Mouse (Mus musculus) forebrain, embryonic 12.5 days (tissue): ENCODE data around the gene A630089N07Rik. TPM values are rescaled to one million over a fixed set of nuclear protein-coding genes. Genes with fewer than 3 reads are reported as not detected.
"Not testable (repeated sequence)": the region's sequence is repeated elsewhere in the genome, so short reads cannot be mapped to it uniquely, and the experiment has no call there.

Experiments
- ATAC-seq: fragments of 200-750 bp; cut with Nextera tagmentation; 2 replicates; pipeline ENCODE4 v1.8.0; 2017; ENCODE audit warnings: moderate TSS enrichment; ENCODE audit not compliant: low FRiP score
- H3K27ac ChIP-seq: fragments of 300-500 bp; sonication (generic); 2 replicates; pipeline ENCODE4 v1.5.1; 2016; ENCODE audit warnings: mild to moderate bottlenecking
- H3K27me3 ChIP-seq: fragments of 300-500 bp; sonication (generic); 2 replicates; pipeline ENCODE4 v1.6.1; 2016; ENCODE audit warnings: mild to moderate bottlenecking
- H3K36me3 ChIP-seq: fragments of 300-500 bp; sonication (generic); replicated peaks from 2 replicates; pipeline ENCODE4 v1.6.1; 2016; ENCODE audit warnings: mild to moderate bottlenecking
- H3K4me1 ChIP-seq: fragments of 300-500 bp; sonication (generic); 2 replicates; pipeline ENCODE4 v1.6.1; 2016
- H3K4me2 ChIP-seq: fragments of 300-500 bp; sonication (generic); 2 replicates; pipeline ENCODE4 v1.6.1; 2016; ENCODE audit warnings: mild to moderate bottlenecking, moderate library complexity
- H3K4me3 ChIP-seq: fragments of 300-500 bp; sonication (generic); replicated peaks from 2 replicates; pipeline ENCODE4 v1.5.1; 2016; ENCODE audit warnings: mild to moderate bottlenecking
- H3K9ac ChIP-seq: fragments of 300-500 bp; sonication (generic); 2 replicates; pipeline ENCODE4 v1.6.1; 2016; ENCODE audit warnings: mild to moderate bottlenecking
- H3K9me3 ChIP-seq: fragments of 300-500 bp; sonication (generic); 2 replicates; pipeline ENCODE4 v1.6.1; 2016
- WGBS: fragments of 180-500 bp; shearing (Covaris S2); methylation state at CpG from one replicate; pipeline ENCODE4 v1.1.7; 2016; 5-methylcytosine and 5-hydroxymethylcytosine counted together
- polyA plus RNA-seq: library from polyadenylated mRNA; unstranded; fragments of >200 nt; fragmentation: Nextera tagmentation; extraction: Ambion mirVana; gene quantifications from 2 replicates; pipeline ENCODE4 v1.2.1, GENCODE M21; 2016

A630089N07Rik gene
- polyA plus RNA-seq, 1 experiment from 2014 or later = 30.6 TPM

DNA sequence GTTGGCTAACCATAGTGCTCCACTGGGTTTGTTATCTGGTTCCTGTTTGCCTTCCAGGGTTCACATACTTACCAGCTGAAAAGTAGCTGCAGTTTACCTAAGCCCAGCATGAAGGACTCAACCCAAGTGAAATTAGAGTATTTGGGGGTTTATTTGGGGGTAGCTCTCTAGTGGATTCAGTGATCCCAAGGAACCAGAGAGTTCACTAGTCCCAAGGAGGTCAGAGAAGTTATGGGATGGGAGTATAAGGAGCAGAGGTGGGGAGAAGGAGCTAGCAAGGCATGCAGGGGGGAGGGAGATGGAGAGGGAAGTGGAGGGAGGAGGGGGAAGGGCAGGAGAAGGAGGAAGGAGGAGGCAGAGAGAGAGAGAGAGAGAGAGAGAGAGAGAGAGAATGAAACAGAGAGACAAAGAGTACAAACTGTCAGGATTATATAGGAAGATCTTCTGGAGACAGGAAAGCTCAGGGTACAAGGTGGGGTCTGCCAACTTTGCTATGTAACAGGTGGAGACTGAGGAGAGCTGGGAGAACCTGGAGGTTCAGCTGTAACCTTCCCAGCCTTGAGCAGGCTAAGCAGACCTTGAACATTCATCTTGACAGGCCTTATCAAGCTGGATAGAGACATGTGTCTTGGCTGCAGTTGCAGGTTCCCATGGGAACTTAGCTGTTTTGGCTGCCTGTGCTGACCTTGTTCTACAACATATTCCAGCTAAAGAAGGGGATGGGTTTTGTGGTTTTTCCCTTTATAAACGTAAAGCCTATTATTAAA is 86.2 kb downstream of the A630089N07Rik start:
- no peak for ATAC-seq
- Histone ChIP-seq H3K36me3 (no peaks in the 10 kb centered on the region), H3K9me3 (peaks cover 9% of the 10 kb centered on the region; the same call in 1 of the 2 replicates), H3K4me2 (peak overlapping the region; percentile 81), H3K4me3 (peak overlapping the region; percentile 57), H3K4me1 (peaks cover 13% of the 10 kb centered on the region), H3K9ac (peak overlapping the region; percentile 54; the same call in 1 of the 2 replicates), H3K27me3 (peaks cover 3% of the 10 kb centered on the region; the same call in 1 of the 2 replicates), H3K27ac (no peak overlapping the region)
- 14% methylated on average over 1 of the region's 1 CpGs for WGBS

DNA sequence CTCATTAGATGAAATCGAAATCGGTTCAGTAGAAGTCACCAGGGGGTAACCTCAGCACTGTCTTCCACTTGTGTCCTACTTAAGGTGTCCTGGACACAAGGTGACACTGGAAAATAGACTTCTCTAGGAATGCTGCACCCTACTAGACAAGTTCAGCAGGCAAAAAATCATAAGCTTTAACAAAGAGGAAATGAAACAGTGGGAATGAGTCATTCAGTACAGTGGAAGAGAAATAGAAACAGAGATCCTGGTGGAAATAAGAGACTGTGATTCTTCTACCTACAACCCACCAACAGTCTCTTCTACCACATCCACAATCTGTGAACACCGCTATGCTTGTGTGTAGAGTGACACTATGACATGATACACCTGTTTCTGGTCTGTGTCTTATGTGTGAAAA is 89.8 kb downstream of the A630089N07Rik start:
- H3K27me3 ChIP-seq, H3K9me3 ChIP-seq, H3K4me1 ChIP-seq, H3K4me3 ChIP-seq, H3K9ac ChIP-seq, H3K27ac ChIP-seq, H3K4me2 ChIP-seq, ATAC-seq, H3K36me3 ChIP-seq: not testable (repeated sequence)
- whole genome bisulfite sequencing = 89% methylated on average over 3 of the region's 3 CpGs

DNA sequence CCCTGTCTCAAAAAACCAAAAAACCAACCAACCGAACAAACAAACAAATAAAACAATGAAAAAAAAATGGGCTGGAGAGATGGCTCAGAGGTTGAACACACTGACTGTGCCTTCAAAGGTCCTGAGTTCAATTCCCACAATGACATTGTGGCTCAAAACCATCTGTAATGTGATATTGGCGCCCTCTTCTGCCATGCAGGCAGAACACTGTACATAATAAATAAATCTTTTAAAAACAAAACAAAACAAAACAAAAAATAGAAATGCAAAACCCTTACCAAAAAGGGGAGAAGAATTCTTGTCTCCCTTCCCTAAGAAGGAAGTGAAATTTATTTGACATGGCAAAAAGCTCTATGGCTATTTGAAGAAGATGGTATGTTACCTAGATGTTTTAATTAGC is 90.7 kb downstream of the A630089N07Rik start:
- Histone ChIP-seq H3K27ac (no peak overlapping the region), H3K27me3 (peaks cover 3% of the 10 kb centered on the region; the same call in 1 of the 2 replicates), H3K36me3 (no peaks in the 10 kb centered on the region), H3K9me3 (no peaks in the 10 kb centered on the region), H3K4me3 (no peak overlapping the region), H3K4me2 (no peak overlapping the region), H3K9ac (no peak overlapping the region), H3K4me1 (peaks cover 4% of the 10 kb centered on the region)
- ATAC-seq = no peak
- whole genome bisulfite sequencing = 74% methylated on average over 2 of the region's 2 CpGs

DNA sequence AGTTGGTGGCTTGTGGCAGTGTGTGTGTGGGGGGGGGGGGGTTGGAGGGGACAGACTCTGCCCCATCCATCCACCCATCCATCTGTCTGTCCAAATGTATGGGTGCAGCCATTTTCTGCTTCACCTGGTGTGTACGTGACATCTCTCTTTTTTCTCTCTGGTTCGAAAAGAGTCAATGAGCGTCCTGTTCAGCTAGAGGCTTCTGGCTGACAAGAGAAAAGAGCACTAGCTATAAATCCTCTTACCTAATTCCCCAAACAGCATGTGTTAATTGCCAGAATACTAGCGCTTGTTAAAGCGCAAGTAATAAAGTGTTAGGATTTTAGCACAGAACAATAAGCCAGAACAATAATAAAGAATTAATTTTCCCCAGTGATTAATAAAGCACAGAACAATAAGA is 97.7 kb downstream of the A630089N07Rik start:
- ATAC-seq = no peak
- Histone ChIP-seq H3K27ac (no peak overlapping the region), H3K4me1 (no peaks in the 10 kb centered on the region), H3K9me3 (no peaks in the 10 kb centered on the region), H3K4me3 (no peak overlapping the region), H3K27me3 (no peaks in the 10 kb centered on the region), H3K36me3 (no peaks in the 10 kb centered on the region), H3K9ac (no peak overlapping the region), H3K4me2 (no peak overlapping the region)
- WGBS = 37% methylated on average over 5 of the region's 5 CpGs

DNA sequence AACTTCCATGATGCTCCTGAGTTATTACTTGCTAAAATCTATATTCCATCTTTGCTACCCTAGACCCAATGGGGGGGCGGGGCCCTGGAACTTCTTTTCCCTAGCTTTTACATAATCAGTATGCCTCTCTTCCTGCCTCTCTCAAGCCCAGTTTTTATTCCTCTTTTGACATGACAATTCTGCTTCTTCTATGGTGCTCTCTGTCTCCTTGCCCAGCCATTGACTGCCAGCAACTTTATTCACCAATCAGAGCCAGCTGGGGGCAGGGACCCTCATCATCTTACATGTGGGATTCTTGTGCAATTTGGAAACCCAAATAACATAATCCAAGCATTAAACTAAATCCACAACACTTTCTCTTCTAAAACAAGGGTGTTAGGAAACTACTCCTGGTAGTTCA is 100.9 kb downstream of the A630089N07Rik start:
- Histone ChIP-seq H3K9ac (no peak overlapping the region), H3K36me3 (no peaks in the 10 kb centered on the region), H3K27ac (no peak overlapping the region), H3K9me3 (no peaks in the 10 kb centered on the region), H3K4me1 (no peaks in the 10 kb centered on the region), H3K4me2 (no peak overlapping the region), H3K4me3 (no peak overlapping the region), H3K27me3 (no peaks in the 10 kb centered on the region)
- WGBS = 81% methylated on average over 1 of the region's 1 CpGs
- ATAC-seq = no peak

DNA sequence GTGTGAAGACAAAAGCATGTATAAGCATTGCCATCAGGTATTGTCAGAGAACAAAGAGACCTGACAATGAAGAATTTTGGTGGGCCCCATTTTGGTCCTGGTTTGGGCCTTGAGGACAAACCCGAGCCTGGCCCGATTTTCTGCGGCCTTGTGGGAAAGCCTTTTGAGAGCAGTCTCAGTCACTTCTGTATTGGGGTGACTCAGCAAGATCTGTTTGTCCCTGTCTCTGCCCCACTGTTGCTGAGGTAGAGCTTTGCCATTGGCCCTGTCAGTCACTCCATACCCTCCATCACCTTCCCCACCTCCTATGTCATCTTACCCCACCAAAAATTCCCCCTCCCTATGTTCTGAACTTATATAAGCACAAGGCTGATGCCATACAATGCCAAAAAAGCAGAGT is 104.5 kb downstream of the A630089N07Rik start:
- ATAC-seq = no peak
- H3K9me3 ChIP-seq = no peaks in the 10 kb centered on the region
- H3K4me3 ChIP-seq = no peak overlapping the region
- no peaks in the 10 kb centered on the region for H3K36me3 ChIP-seq
- no peaks in the 10 kb centered on the region for H3K4me1 ChIP-seq
- 82% methylated on average over 3 of the region's 3 CpGs for WGBS
- no peak overlapping the region for H3K27ac ChIP-seq
- H3K9ac ChIP-seq = no peak overlapping the region
- no peak overlapping the region for H3K4me2 ChIP-seq
- no peaks in the 10 kb centered on the region for H3K27me3 ChIP-seq

DNA sequence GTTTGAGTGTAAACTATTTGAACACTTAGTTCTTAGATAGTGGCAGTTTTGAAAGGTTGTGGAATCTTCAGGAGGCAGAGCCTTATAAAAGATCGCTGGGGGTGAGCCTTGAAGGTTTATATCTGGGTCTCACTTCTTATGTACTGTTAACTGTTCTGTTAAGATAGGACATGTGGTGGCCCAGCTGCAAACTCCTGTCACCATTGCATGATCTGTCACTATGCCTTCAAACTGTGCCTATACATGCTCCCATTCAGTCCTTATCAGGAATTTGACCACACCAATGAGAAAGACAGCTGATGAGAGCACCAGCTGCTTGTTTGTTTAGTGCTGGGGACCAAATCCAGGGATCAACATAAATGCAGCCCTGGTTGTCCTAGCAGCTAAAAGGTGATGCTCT is 105.0 kb downstream of the A630089N07Rik start:
- WGBS = 52% methylated on average over 1 of the region's 1 CpGs
- Histone ChIP-seq H3K9ac (no peak overlapping the region), H3K4me3 (no peak overlapping the region), H3K27ac (no peak overlapping the region), H3K27me3 (no peaks in the 10 kb centered on the region), H3K4me1 (no peaks in the 10 kb centered on the region), H3K36me3 (no peaks in the 10 kb centered on the region), H3K9me3 (no peaks in the 10 kb centered on the region), H3K4me2 (no peak overlapping the region)
- ATAC-seq = no peak

DNA sequence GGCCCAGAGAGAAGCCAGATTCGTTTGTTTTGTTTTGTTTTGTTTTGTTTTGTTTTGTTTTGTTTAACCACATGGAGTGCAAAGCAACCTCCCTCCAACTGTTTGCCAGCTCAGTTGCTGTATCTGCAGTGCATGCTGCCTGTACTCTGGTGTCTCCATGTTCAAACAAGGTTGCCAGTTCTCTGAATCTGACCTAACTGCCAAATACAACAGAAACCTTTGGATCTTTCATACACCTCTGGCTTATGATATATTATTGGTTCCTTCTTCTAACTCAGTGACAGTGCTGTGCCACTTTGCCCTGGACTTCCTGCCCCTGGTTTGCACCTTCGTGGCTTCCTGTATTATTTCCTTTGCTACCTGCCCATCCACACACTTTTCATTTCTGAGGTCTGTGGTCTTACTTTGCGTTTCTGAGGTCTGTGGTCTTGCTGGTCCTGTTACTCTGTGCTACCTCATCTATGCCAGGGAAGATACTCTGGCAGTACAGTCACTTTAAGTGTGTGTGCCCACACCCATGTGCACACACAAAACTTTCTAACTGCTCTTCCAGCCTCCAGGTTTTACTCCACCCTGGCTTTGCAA is 118.2 kb downstream of the A630089N07Rik start:
- peaks cover 11% of the 10 kb centered on the region; the same call in 1 of the 2 replicates for H3K4me1 ChIP-seq
- no peak overlapping the region for H3K4me3 ChIP-seq
- no peak overlapping the region for H3K4me2 ChIP-seq
- H3K27ac ChIP-seq = no peak overlapping the region
- 91% methylated on average over 3 of the region's 3 CpGs for WGBS
- no peaks in the 10 kb centered on the region for H3K27me3 ChIP-seq
- H3K36me3 ChIP-seq = no peaks in the 10 kb centered on the region
- ATAC-seq = no peak
- no peak overlapping the region for H3K9ac ChIP-seq
- no peaks in the 10 kb centered on the region for H3K9me3 ChIP-seq

DNA sequence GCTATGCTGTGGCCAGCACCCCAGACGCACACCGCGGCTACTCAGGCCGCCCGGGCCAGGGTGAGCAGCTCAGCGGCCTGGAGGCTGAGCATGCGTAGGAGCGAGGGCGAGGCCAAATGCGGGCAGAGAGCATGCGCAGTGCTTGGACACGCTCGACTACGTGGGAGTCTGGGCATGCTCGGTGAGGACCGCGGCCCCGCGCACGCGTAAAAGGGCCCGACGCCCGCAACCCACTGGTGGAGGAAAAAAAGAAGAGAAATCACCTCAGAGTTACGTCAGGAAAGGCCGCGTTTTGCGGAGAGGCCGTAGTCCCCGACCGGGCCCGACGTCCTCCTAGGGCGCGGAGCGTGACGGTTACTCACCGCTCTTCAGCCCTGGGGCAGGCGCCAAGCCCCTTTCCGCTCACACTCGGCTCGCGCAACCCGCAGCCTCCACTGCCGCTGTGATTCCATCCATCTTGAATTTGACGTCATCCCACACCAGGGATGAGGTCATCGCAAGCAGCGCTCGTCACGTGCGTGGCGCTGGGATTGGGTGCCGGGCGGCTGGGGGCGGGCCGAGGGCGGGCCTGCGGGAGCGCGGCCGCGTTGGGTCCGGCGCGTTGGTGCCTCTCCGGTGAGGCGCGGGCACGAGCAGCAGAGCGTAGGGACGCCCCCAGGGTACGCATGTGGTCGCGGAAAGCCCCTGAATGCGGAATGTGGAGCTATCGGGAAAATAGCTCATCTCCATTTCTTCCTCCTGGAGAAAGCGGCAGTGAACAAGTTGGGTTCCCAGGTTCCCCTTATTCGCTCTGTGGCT is 119.9 kb downstream of the A630089N07Rik start, which contains the start of the genes C2cd2 and Zbtb21:
Gene C2cd2 (minus strand): TSS at position 448 of the 798 bp plus-strand sequence.
Gene Zbtb21 (minus strand): TSS at position 472 of the 798 bp plus-strand sequence.
- Histone ChIP-seq H3K9me3 (no peaks in the 10 kb centered on the region), H3K9ac (peak within 1 kb of the TSS; percentile 92), H3K27me3 (no peaks in the 10 kb centered on the region), H3K36me3 (no peaks in the 10 kb centered on the region), H3K4me1 (peaks cover 11% of the 10 kb centered on the region; the same call in 1 of the 2 replicates), H3K4me3 (peak within 1 kb of the TSS; percentile 84), H3K4me2 (peak within 1 kb of the TSS; percentile 74), H3K27ac (peak within 1 kb of the TSS; percentile 93)
- under 1% methylated on average over 78 of the region's 78 CpGs for WGBS
- peak; percentile 99 for ATAC-seq

DNA sequence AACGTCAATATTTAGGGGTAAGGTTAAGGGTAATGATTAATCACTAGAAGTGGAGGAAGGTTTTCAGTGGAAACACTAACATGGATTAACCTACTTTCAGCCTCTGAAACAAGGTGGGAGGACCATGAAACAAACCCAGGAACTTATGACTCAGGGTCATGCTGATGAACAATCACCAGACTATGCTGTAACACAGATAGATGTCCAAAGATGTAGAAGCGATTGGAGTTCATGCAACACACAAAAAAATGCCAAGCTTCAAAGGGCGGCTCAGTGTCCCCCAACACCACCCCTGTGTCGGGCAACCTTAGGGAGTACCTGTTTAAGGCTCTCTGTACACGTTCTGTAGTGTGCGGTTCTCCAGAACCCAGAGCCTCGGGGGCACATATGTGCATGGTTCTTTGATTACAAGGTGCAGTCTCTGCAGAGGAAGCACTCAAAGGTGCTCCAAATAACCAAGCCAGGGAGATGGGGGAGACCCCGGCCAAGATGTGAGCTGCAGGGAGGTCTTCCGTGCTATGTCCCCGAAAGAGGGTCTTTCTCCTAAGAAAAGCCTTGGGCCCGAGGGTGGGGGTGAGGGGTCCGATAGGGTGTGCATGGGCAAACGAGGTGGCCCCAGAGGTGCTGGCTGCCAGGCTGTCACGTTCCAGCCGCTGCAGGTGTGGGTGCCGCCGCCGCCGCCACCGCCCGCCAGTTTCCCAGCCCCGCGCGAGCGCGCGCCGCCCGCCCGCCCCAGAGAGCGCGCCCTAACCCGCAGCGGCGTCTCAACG is 120.7 kb downstream of the A630089N07Rik start:
- H3K27ac ChIP-seq = peak overlapping the region; percentile 93
- H3K36me3 ChIP-seq = peaks cover 3% of the 10 kb centered on the region
- 8% methylated on average over 36 of the region's 36 CpGs for WGBS
- H3K4me1 ChIP-seq = peaks cover 11% of the 10 kb centered on the region; the same call in 1 of the 2 replicates
- peak overlapping the region; percentile 92 for H3K9ac ChIP-seq
- no peaks in the 10 kb centered on the region for H3K9me3 ChIP-seq
- peak overlapping the region; percentile 84 for H3K4me3 ChIP-seq
- ATAC-seq = peak; percentile 63
- peak overlapping the region; percentile 74 for H3K4me2 ChIP-seq
- H3K27me3 ChIP-seq = no peaks in the 10 kb centered on the region

DNA sequence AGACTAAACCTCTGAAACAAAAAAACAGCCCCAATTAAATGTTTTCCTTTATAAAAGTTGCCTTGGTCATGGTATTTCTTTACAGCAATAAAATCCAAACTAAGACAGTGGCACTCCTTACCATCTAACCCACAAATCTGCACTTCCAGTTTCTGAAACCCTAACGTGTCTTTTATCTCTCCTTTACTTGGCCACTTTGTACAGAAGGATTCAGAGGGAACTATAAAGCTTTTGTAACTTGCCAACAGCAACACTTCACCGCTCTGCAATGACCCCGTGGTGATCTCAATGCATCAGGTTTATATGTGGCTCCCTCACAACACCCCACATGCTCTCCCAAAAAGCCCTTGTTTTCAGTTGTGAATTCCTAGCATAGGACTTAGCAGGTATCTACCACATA is 121.9 kb downstream of the A630089N07Rik start:
- Histone ChIP-seq H3K9me3 (no peaks in the 10 kb centered on the region), H3K36me3 (peaks cover 14% of the 10 kb centered on the region), H3K9ac (no peak overlapping the region), H3K4me3 (no peak overlapping the region), H3K27ac (no peak overlapping the region), H3K4me1 (peaks cover 11% of the 10 kb centered on the region; the same call in 1 of the 2 replicates), H3K27me3 (no peaks in the 10 kb centered on the region), H3K4me2 (no peak overlapping the region)
- 95% methylated on average over 3 of the region's 3 CpGs for whole genome bisulfite sequencing
- ATAC-seq = no peak
